Comparison of ENCODE assay signal across 27 mouse cellular contexts in the genomic region with DNA sequence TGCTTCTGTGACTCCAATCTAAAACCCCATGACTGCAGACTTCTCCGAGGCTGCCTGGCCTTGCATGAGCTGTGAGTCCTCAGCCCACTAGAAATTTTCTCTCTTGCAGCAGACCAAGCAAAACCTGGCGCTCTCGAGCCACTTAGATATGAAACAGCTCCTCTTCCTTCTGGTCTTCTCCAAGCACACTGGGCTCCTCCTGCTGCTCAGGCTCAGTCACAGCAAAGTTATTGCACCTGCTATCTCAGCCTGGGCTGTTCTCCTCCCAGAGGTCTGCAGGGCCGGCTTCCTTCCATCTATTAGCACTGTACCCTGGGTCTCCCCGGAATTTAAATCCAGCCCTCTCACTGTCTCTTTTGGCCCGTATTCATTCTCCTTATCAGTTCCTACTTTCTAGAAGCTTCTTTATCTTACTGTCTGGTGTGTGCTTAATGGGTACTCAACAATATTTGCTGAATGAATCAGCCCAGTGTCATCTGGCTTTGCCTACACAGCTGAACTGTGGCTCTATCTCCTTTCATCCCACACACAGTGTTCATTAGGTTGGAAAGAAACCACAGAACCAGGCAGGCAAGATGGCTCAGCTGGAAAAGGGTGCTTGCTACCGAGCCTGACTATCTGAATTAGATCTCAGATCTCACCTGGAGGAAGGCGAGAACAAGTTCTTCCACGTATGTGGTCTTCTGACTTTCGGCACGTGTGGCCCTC. TPM values are rescaled to one million over a fixed set of nuclear protein-coding genes. Genes with fewer than 3 reads are reported as not detected.
DNase-seq lines count a peak whose midpoint lies in the region; ATAC-seq and TF ChIP-seq lines count a peak whose summit lies in the region.
"Had no signal": no experiment of that assay in that cellular context is flagged by ENCODE, and none has a peak within 500 bp of the region (broad histone marks: within the 10 kb centered on the region; RNA-seq: fewer than 3 reads in every experiment).

No protein-coding gene starts in this region.

- H3K36me3 ChIP-seq in kidney, embryonic 15.5 days = no peaks in the 10 kb centered on the region
- H3K36me3 ChIP-seq in lung, postnatal 0 days (ENCODE audit: insufficient read depth, low read length) = no peaks in the 10 kb centered on the region
- H3K36me3 ChIP-seq: limb, embryonic 15.5 days had no signal

- H3K27me3 ChIP-seq in kidney, embryonic 15.5 days = no peaks in the 10 kb centered on the region
- H3K27me3 ChIP-seq in lung, postnatal 0 days (replicated peaks; ENCODE audit: insufficient read depth, low read length) = no peaks in the 10 kb centered on the region

- H3K4me2 ChIP-seq in kidney, embryonic 15.5 days = no peak overlapping the region
- H3K4me2 ChIP-seq in lung, postnatal 0 days (replicated peaks; ENCODE audit: low read depth, low read length) = no peak overlapping the region
- H3K4me2 ChIP-seq: limb, embryonic 15.5 days; midbrain, embryonic 11.5 days had no signal

- DNase-seq in kidney, adult 18-20 months = no peak
- no peak for DNase-seq in lung, postnatal 0 days (ENCODE audit: low spot score)
- DNase-seq in lung, postnatal 4 days = no peak
- DNase-seq in testis, postnatal 14 days (ENCODE audit: low spot score) = peak; percentile 54
- DNase-seq in left cerebral cortex, adult 8-10 months (ENCODE audit: low spot score in 2 of 2) = no peak
- DNase-seq: adrenal gland, postnatal 10 days; B cell, adult 2 months; cerebellum, adult 8-10 months; cerebellum, postnatal 36 days; gastrocnemius, adult 2 months; heart, postnatal 4 days; kidney, adult 9 months; kidney, postnatal 25 days; left cerebral cortex, postnatal 4 days; thymus, postnatal 14 days had no signal

- no peak overlapping the region for H3K4me3 ChIP-seq in kidney, embryonic 15.5 days (replicated peaks)
- H3K4me3 ChIP-seq in lung, postnatal 0 days (ENCODE audit: low read depth, low read length) = no peak overlapping the region
- H3K4me3 ChIP-seq in cortical plate, adult 2 months (ENCODE audit: insufficient read depth, low read length) = no peak overlapping the region
- H3K4me3 ChIP-seq: gastrocnemius, adult 2 months; left cerebral cortex, adult 2 months; limb, embryonic 15.5 days had no signal

- H3K27ac ChIP-seq in kidney, embryonic 15.5 days = peak overlapping the region; percentile 22; the same call in 1 of the 2 replicates
- H3K27ac ChIP-seq in lung, postnatal 0 days (ENCODE audit: low read length) = no peak overlapping the region
- no peak overlapping the region for H3K27ac ChIP-seq in cortical plate, adult 2 months (ENCODE audit: insufficient read depth, low read length)
- H3K27ac ChIP-seq: gastrocnemius, adult 2 months; left cerebral cortex, adult 2 months; limb, embryonic 15.5 days; liver, embryonic 14.5 days; macrophage had no signal

- TF ChIP-seq EP300 in lung, postnatal 0 days (IDR thresholded peaks at IDR 0.05) = no peak

- ATAC-seq in kidney, embryonic 15.5 days (replicated peaks; ENCODE audit: low FRiP score) = no peak
- peak; percentile 17; the same call in 1 of the 2 replicates for ATAC-seq in lung, postnatal 0 days
- ATAC-seq: forebrain, embryonic 14.5 days had no signal

- 75% methylated on average over 11 of the region's 11 CpGs for WGBS in kidney, embryonic 15.5 days
- 58% methylated on average over 11 of the region's 11 CpGs for WGBS in lung, postnatal 0 days

- no peaks in the 10 kb centered on the region for H3K9me3 ChIP-seq in kidney, embryonic 15.5 days (replicated peaks)
- no peaks in the 10 kb centered on the region for H3K9me3 ChIP-seq in lung, postnatal 0 days (ENCODE audit: low read length)
- H3K9me3 ChIP-seq: limb, embryonic 15.5 days had no signal

- TF ChIP-seq CTCF in lung, postnatal 0 days (IDR thresholded peaks at IDR 0.05) = peak; percentile 29; the same call in 1 of the 2 replicates
- 0 out of 2 replicates have a peak, but pooled peaks have one; percentile 6 for TF ChIP-seq CTCF in cortical plate, adult 2 months (IDR thresholded peaks at IDR 0.05; ENCODE audit: extremely low read depth, insufficient read depth, low read length)

- TF ChIP-seq POLR2A in cortical plate, adult 2 months (IDR thresholded peaks at IDR 0.05; ENCODE audit: extremely low read depth, insufficient read depth, low read length) = no peak

- no peak overlapping the region for H3K9ac ChIP-seq in kidney, embryonic 15.5 days
- no peak overlapping the region for H3K9ac ChIP-seq in lung, postnatal 0 days (replicated peaks; ENCODE audit: low read depth)
- H3K9ac ChIP-seq: limb, embryonic 15.5 days; liver, embryonic 14.5 days had no signal

- H3K4me1 ChIP-seq in kidney, embryonic 15.5 days = no peaks in the 10 kb centered on the region
- H3K4me1 ChIP-seq in lung, postnatal 0 days (ENCODE audit: insufficient read depth, low read depth, low read length) = no peaks in the 10 kb centered on the region
- no peaks in the 10 kb centered on the region for H3K4me1 ChIP-seq in cortical plate, adult 2 months (ENCODE audit: control insufficient read depth, insufficient read depth, low read length)
- H3K4me1 ChIP-seq: limb, embryonic 15.5 days had no signal

RNA-seq across cellular contexts. Expression of a gene that starts 7.5 kb away (rescaled TPM):
- 31.9 TPM in 2 replicates for polyA plus RNA-seq in kidney, embryonic 15.5 days (2015; fragmentation: Nextera tagmentation; extraction: Ambion mirVana)
- 76.3 and 79.1 TPM in 2 replicates for polyA plus RNA-seq in lung, postnatal 0 days (2015; fragmentation: Nextera tagmentation; extraction: Ambion mirVana)
- polyA plus RNA-seq in cortical plate, adult 2 months (2012; rRNA removed) = 0.06 and 0.15 TPM in 2 replicates
- total RNA-seq in left cerebral cortex, adult 8-10 months (2022) = not detected
- total RNA-seq: gastrocnemius, postnatal 4 days; heart, adult 8-10 months; left cerebral cortex, adult 2 months; MEL; neutrophil, adult 5-6 weeks had no signal
- polyA plus RNA-seq: macrophage; midbrain, embryonic 11.5 days had no signal

Comparison
In these comparisons a context has a peak if more than half of its experiments do, and no peak if none do; other contexts are left out.
1. RNA of a gene that starts 7.5 kb away (polyA plus RNA-seq): 76.3 to 79.1 TPM in lung, postnatal 0 days and 31.9 TPM in kidney, embryonic 15.5 days; 0.06 to 0.15 TPM in cortical plate, adult 2 months; every median in the first group is over 10 times any median in the second.